Mouse (Mus musculus) spleen, postnatal 10 days (tissue): ENCODE results near the gene Nomo1.

ENCODE experiments used
- DNase-seq, 2 experiments: peaks; one replicate each; pipeline ENCODE4 v3.0.0; 2021 to 2022; ENCODE audit warnings: low spot score in 2 of 2

The Nomo1 gene

DNA sequence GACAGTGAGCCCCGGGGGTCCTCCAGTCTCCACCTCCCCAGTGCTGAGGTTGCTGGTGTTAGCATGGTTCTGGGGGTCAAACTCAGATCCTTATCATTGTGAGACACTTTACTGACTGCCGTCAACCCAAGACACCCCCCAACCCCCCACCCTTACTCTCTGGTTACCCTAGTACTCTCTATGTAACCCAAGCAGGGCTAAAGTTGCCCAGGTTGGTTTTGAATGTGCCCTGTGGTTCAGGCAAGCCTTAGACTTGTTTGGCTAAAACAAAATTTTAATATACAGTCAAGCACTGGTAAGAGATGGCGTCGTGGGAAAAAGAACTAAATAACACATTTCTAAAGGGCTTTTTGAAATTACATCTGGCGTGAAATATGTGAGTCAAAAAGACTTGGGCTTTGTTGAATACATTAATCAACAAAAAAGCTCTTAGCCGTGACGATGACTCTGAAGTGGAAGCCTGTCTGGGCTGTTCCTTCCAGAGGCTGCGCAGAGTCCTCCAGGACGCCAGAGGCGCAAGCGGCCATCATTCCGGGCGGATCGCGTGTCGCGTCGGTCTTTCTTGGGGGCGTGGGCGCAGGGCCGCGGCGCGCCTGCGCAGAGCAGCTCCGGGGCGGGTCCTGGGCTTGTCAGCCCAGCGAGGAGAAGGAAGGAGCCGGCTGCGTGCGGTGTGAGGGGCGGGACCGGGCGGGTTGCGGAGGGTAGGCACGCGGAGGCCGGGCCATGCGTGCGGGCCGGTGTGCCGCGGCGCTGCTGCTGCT lies at the start of gene Nomo1:
Nomo1 (plus strand) TSS at position 590 of the 761 bp plus-strand sequence.
- DNase-seq: peak; percentile 98

- no peak for DNase-seq
Observed at GRCm38 (mm10) chr7:45986893-45987292, 46.6 kb upstream of the Nomo1 start.

DNA sequence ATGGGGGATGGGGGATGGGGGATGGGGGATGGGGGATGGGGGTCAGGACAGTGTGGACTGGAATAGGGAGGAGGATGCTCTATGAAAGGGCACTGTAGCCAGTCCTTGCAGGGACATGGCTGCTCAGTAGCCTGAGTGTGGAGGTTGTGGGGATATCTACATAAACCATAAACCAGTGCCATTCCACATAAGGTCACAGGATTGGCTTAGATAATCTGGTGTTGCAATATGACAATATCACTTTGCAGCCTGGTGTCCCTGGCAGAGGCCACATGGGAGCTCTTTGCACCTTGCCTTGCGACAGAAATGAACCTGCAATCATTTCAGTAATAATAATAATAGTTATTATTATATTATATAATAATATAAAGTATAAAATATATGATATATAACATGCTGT lies 45.2 kb upstream of the Nomo1 start:
- DNase-seq: no peak

- no peak for DNase-seq
Observed at GRCm38 (mm10) chr7:45992470-45992869, 41.0 kb upstream of the Nomo1 start.

DNA sequence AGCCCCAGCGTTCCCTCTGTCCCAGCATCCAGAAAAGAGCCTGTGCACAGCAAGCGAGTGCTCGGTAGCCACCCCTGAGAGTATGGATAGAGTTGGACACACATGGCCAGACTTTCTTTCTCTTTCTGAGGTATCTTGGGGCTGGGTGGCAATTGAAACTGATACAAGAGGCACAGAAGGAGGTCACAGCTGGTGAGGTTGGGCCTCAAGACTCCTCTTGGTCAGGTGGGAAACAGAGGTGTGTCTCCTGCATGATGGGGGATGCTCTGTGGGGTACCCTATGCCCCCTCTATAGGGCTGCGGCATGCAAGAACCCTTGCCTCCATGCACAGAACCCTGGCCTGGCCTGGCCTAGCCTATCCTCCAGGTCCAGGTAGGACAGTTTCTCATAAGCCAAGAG lies 32.9 kb upstream of the Nomo1 start:
- no peak for DNase-seq

- no peak for DNase-seq
Observed at GRCm38 (mm10) chr7:46002748-46003147, 30.8 kb upstream of the Nomo1 start.

DNA sequence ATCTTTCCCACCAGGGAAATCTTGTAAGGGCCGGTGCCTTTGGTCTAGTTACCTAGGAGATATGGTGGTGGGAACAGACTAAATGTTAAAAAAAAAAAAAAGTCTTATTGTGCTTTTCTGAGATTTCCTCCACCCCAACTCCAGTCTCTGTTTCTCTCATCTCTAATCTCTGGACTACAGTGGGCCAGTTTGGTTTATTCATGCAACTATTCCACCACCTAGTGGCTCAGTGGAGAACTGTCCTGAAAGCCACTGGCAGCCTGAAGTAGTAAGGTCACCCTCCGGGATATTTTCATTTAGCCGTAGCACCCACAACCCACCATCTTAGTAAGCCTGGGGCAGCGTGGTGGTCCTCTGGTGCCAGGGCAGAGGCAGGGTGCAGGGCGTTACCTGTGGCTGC lies 23.9 kb upstream of the Nomo1 start:
- peak in 1 of 2 experiments; percentile 61 for DNase-seq

DNA sequence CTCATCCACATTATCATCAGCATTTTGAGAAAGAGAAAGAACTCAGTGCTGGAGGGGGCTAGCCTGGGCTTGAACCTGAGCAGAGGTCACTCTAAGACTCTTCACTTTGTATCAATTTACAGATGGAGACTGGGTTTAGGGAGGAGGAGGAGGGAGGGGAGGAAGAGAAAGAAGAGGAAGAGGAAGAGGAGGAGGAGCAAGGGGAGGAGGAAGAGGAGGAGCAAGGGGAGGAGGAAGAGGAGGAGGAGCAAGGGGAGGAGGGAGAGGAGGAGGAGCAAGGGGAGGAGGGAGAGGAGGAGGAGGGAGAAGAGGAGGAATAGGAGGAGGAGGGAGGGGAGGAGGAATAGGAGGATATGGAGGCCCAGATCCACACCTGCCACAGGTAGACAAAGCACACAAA lies 21.4 kb upstream of the Nomo1 start:
- no peak for DNase-seq

GRCm38 (mm10) chr7:46013266-46014010 lies 20.1 kb upstream of the Nomo1 start:
- no peak for DNase-seq

- DNase-seq: no peak
Observed at GRCm38 (mm10) chr7:46019594-46019993, 13.9 kb upstream of the Nomo1 start.

- DNase-seq: no peak
Observed at GRCm38 (mm10) chr7:46021951-46022350, 11.5 kb upstream of the Nomo1 start.

- DNase-seq: no peak
Observed at GRCm38 (mm10) chr7:46025436-46025835, 8.1 kb upstream of the Nomo1 start.

DNA sequence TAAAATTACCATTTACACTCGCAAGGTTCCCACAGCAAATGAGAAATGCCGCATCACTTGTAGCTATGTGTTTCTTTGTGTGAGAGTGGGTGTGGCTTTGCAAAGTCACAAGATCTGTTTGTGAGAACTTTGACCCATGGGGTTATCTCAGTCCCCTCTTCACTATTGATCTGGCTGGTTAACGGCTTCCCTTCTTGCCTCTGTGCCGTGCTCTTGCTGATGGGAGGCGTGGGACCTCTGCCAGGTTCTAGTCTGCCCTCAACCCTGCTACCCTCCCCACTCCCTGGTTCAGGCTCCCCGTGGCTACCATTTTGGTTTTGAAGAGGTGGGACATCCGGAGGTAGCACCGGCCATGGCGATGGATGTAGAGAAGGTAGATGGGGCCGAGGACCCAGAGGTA lies 4.8 kb upstream of the Nomo1 start:
- no peak for DNase-seq

- no peak for DNase-seq
Observed at GRCm38 (mm10) chr7:46029299-46030144, 4.0 kb upstream of the Nomo1 start.

- DNase-seq: no peak
Observed at GRCm38 (mm10) chr7:46030145-46030488, 3.4 kb upstream of the Nomo1 start, which contains the start of gene Abcc6. Gene Abcc6, minus strand, starts transcription at chr7:46030302.

DNA sequence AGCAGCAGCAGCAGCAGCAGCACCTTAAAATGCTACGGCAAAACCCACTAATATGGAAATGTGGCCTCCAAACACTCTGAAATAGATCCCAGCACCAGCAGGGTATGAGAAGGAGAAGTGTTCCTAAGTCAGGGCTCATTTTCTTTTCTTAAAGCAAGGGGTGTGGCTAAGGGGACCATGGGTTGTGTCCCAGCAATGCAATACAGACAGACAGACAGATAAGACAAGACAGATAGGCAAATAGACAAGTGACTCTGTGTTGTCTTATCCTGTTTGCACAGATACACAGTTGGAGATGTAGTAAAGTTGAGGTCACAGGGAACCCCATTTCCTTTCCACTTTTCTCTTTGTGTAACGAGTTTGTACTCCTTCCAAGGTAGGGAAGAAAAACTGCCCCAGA lies 2.4 kb upstream of the Nomo1 start:
- no peak for DNase-seq

- no peak for DNase-seq
Observed at GRCm38 (mm10) chr7:46033870-46034337, 406 bp downstream of the Nomo1 start.

DNA sequence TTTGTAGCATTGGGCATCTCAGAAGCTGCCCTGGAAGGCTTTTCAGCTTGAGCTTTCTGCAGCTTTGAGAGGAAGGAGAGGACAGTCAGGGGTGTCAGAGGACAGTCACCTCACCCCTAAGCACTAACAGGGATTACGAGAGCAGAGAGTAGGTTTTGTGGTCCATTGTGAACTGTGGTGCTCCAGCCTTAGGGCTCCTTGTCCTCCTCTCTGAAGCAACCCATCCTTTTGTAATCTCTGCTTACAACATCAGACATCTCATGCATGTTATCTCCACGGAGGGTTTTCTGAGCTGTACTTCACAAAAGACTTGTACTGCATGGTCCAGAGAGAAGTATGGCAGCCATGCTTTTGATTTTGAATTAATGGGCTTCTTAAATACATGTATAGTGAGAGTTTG lies 1.5 kb downstream of the Nomo1 start:
- DNase-seq: no peak

DNA sequence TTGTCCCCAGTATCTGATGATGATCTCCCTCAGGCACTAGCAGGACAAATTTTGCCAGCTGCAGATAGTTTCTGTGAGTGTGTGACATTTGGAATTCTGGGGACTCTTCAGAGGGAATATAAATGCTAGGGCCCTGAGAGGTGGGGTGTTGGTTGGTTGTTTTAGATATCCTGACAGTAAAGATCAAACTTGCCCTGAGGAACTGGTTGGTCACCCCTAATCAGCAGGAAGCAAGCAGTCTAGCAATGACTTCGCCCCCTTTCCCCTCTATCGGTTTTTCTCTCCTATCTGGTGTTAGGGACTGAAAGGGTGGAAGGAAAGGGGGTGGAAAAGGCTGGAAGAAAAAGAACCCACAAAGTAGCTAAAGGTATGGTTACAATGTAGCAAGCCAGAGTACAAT lies 2.0 kb downstream of the Nomo1 start:
- DNase-seq: no peak

GRCm38 (mm10) chr7:46037433-46037832 lies 3.9 kb downstream of the Nomo1 start:
- no peak for DNase-seq

DNA sequence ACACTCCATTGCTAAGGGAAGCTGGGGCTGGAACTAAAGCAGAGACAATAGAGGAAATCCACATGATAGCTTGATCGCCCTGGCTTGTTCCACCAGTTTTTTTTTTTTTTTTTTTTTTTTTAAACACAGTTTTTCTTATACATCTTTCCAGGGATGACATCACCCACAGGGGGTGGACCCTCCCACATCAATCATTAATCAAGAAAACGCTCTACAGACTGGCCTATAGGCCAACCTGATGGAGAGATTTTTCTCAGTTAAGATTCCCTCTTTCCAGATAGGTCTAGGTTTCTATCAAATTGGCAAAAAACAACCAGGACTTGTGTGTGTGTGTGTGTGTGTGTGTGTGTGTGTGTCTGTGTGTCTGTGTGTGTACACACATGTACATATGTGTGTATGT lies 6.4 kb downstream of the Nomo1 start:
- DNase-seq: no peak

DNA sequence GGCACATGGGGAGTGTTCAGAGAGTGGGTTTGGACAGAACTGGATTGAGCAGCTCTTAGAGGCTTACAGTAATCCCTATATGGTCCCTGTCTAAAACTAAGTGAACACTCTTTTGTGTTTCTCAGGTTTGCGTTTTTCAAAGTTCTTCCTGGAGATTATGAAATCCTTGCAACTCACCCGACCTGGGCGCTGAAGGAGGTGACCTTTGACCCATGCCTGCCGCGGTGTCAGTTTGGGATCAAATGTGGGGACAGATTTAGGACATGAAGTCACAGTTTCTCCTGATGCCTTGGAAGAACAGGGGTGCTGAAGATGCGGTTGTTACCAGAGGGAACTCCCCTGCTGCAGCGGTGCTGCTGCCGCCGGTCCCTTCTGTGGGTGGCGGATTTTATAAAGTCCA lies 10.6 kb downstream of the Nomo1 start:
- DNase-seq: no peak
